Mouse (Mus musculus) left cerebral cortex, adult 9 months (tissue): ENCODE results near the gene Olfr1555-ps1.
"Not testable (repeated sequence)": the region's sequence is repeated elsewhere in the genome, so short reads cannot be mapped to it uniquely, and the experiment has no call there.

ENCODE experiments used
- DNase-seq, 2 experiments: peaks; one replicate each; pipeline ENCODE4 v3.0.0; 2022; ENCODE audit warnings: low spot score in 2 of 2

The Olfr1555-ps1 gene

GRCm38 (mm10) chr19:12170062-12170599, at the start of gene Olfr1555-ps1:
Olfr1555-ps1 (minus strand) TSS chr19:12170112.
- DNase-seq = not testable (repeated sequence)

DNA sequence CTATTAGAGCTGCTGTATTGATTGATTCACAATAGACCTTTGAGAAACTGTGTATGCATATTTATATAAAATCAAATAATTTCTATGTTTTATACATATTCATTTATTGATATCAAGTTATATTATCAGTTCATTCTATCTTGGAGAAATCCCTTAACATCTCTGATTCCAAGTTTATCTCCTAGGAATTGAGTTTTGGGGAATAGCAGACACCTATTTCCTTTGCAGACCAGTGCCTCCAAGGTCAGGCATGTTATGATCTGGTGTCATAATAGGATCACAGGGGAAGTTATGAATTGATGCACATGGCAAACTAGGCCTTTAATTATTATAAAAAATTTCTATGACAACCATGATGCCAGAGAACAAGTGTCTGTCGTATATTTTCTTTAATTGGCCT, 30.4 kb upstream of the Olfr1555-ps1 start, which contains the start of gene Olfr1431:
TSS of gene Olfr1431 (plus strand) at position 301 of the 400 bp plus-strand sequence.
- no peak for DNase-seq

DNA sequence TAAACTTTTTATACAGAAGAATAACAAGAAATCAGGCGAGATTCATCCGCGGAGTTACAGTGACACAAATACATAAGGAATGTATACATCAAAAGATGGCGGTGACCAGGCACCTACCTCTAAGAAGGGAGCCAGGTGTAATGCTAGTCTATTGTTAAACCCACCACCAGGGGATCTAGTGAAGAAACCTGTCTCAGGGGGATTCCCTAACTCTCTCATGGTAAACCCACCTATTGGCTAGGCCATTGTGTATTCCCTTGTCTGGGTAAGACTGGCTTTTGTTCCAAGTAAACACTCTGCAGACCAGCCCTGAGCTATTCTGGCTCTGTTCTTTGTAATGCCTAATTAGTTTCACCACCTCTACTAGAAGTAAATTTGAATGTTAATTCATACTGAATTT, 29.2 kb upstream of the Olfr1555-ps1 start:
- not testable (repeated sequence) for DNase-seq

- DNase-seq = peak in 1 of 2 experiments; percentile 12
These were observed 5.5 kb upstream of the Olfr1555-ps1 start for GRCm38 (mm10) chr19:12175431-12175830.

GRCm38 (mm10) chr19:12145452-12145851, 24.5 kb downstream of the Olfr1555-ps1 start:
- peak in 1 of 2 experiments; percentile 42 for DNase-seq

DNA sequence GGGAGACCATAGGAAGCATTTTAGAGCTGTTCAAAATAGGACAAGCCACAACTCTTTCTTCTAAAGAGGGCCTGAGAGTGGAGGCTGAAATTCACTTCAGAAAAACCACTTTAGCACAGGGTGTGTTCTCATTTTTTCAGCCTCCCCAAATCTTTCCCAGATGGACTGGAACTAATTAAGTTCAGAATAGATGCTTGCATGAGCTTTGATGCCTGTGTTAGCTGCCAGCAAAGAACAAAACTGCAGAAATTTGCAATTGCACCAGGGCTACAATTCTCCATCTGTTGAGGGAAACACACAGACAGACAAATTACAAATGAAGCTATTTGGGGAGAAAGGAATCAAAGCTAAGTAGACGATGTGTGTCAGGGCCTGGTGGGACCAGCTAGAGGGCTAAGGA, 26.6 kb downstream of the Olfr1555-ps1 start:
- peak; percentile 61 to 78 for DNase-seq

GRCm38 (mm10) chr19:12134289-12134688, 35.6 kb downstream of the Olfr1555-ps1 start:
- DNase-seq = peak in 1 of 2 experiments; percentile 47

DNA sequence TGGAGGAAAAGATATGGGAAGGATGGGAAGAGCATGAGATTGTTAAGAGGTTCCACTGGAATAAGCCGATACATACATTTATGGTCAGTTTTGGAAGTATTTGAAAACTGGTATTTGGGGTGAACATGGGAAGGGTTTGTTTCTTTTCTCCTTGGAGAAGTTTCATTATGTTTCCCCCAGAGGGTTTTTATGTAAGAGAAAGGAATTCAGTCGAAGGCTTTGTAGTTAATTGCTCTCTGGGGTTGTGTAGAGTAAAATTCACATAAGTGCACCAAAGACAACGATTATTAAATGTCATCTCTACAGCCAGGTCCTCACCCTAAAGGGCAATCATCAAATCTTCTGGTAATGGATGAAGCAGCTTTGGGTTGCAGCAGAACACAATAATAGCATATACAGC, 46.8 kb downstream of the Olfr1555-ps1 start, which contains the start of gene Olfr76:
TSS of gene Olfr76 (minus strand) at position 101 of the 400 bp plus-strand sequence.
- DNase-seq = no peak

GRCm38 (mm10) chr19:12116464-12116863, 53.4 kb downstream of the Olfr1555-ps1 start:
- DNase-seq = no peak

DNA sequence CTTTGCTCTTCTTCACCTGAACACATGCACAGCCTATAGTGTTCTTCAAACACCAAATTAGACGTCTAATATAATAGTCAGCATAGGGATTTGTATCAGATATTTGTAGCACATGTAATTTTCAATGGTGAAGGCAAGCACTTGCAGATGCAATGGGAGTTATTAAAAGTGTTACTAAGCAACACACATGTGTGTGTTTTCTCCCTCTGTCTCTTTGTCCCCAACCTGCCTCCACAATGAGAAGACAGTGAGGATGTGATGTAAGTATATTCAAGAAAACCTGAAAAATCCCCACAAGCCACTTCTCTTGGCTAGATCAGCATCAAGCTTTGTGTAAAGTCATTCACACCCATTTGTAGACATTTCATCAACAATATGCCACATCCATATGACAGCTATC, 54.1 kb downstream of the Olfr1555-ps1 start, which contains the start of gene Olfr1428:
TSS of gene Olfr1428 (minus strand) at position 101 of the 400 bp plus-strand sequence.
- DNase-seq = no peak
